ENCODE assay signal across 8 mouse cellular contexts in the genomic region with DNA sequence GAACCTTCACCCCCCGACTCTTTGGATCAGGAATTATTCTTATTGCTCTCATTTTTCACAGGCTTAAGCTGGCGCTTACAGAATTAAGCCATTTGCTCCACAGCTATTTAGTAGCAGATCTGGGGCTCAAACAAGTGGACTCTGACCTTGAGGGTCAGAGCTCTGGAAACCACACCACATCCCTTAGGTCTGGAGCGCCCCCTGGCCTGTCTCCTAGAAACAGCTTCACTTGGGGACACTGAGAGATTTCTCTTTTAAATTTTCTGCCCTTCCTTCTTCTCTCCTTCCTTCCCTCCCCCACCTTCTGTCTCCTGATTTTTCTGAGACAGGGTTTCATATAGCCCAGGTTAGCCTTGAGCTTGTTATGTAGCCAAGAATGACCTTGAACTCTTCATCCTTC. TPM values are rescaled to one million over a fixed set of nuclear protein-coding genes. Genes with fewer than 3 reads are reported as not detected.
DNase-seq lines count a peak whose midpoint lies in the region; ATAC-seq lines count a peak whose summit lies in the region.

No protein-coding gene starts in this region.

- DNase-seq in gastrocnemius, postnatal 10 days = peak; percentile 70
- no peak for DNase-seq in gastrocnemius, postnatal 4 days (ENCODE audit: low spot score in 2 of 2)
- DNase-seq in right cerebral cortex, postnatal 4 days = peak; percentile 56
- no peak for DNase-seq in right cerebral cortex, adult 2 months (ENCODE audit: low spot score in 2 of 2)
- DNase-seq in cerebellum, adult 9-11 months = peak; percentile 57
- peak; percentile 80 to 91 for DNase-seq in kidney, postnatal 25 days
- DNase-seq in spleen, postnatal 36 days (ENCODE audit: low spot score in 2 of 2) = peak; percentile 34 to 40

- no peak for ATAC-seq in erythroid progenitor cell, adult 5-6 weeks (replicated peaks; ENCODE audit: low FRiP score, poor library complexity, severe bottlenecking)

RNA-seq across cellular contexts. Expression of a gene that starts 10.9 kb away (rescaled TPM):
- 10 to 100 TPM; 20.3 to 24.3 TPM for total RNA-seq in gastrocnemius, postnatal 10 days (2021)
- 10 to 100 TPM; 27.1 to 36.9 TPM for total RNA-seq in gastrocnemius, postnatal 4 days (2021)
- total RNA-seq in erythroid progenitor cell, adult 5-6 weeks (2015; ENCODE audit: low replicate concordance) = 16.3 and 25.9 TPM in 2 replicates
- 8.6 and 13.1 TPM in 2 replicates for total RNA-seq in erythroid progenitor cell, adult 5-6 weeks (2017; ENCODE audit: low replicate concordance)

RNA-seq across cellular contexts. Expression of a gene that starts 31.3 kb away (rescaled TPM):
- under 1 TPM in 1 of 2 experiments, not detected in 1; 0.23 TPM for total RNA-seq in gastrocnemius, postnatal 10 days (2021)
- under 1 TPM in 1 of 2 experiments, not detected in 1; 0.29 TPM for total RNA-seq in gastrocnemius, postnatal 4 days (2021)
- not detected in 2 replicates for total RNA-seq in erythroid progenitor cell, adult 5-6 weeks (2015; ENCODE audit: low replicate concordance)
- total RNA-seq in erythroid progenitor cell, adult 5-6 weeks (2017; ENCODE audit: low replicate concordance) = not detected in 2 replicates

RNA-seq across cellular contexts. Expression of a gene that starts 49.5 kb away (rescaled TPM):
- total RNA-seq in gastrocnemius, postnatal 10 days (2021) = 10 to 100 TPM; 17.5 to 18.6 TPM
- total RNA-seq in gastrocnemius, postnatal 4 days (2021) = 10 to 100 TPM; 20.8 to 23.4 TPM
- total RNA-seq in erythroid progenitor cell, adult 5-6 weeks (2015; ENCODE audit: low replicate concordance) = 11.9 and 18.0 TPM in 2 replicates
- 5.2 and 10.5 TPM in 2 replicates for total RNA-seq in erythroid progenitor cell, adult 5-6 weeks (2017; ENCODE audit: low replicate concordance)

RNA-seq across cellular contexts. Expression of a gene that starts 50.9 kb away (rescaled TPM):
- total RNA-seq in gastrocnemius, postnatal 10 days (2021) = 1 to 10 TPM; 2.8 to 3.9 TPM
- 1 to 10 TPM; 5.3 to 6.0 TPM for total RNA-seq in gastrocnemius, postnatal 4 days (2021)
- not detected in 2 replicates for total RNA-seq in erythroid progenitor cell, adult 5-6 weeks (2015; ENCODE audit: low replicate concordance)
- not detected in 2 replicates for total RNA-seq in erythroid progenitor cell, adult 5-6 weeks (2017; ENCODE audit: low replicate concordance)

Comparison
In these comparisons a context has a peak if more than half of its experiments do, and no peak if none do; other contexts are left out.
1. DNase-seq: peak in gastrocnemius, postnatal 10 days (single experiment), right cerebral cortex, postnatal 4 days (single experiment), cerebellum, adult 9-11 months (single experiment), kidney, postnatal 25 days (2 of 2) and spleen, postnatal 36 days (2 of 2); none in gastrocnemius, postnatal 4 days (0 of 2) and right cerebral cortex, adult 2 months (0 of 2).